Mouse (Mus musculus): ENCODE data around the gene Ttc28.

Ttc28 gene

DNA sequence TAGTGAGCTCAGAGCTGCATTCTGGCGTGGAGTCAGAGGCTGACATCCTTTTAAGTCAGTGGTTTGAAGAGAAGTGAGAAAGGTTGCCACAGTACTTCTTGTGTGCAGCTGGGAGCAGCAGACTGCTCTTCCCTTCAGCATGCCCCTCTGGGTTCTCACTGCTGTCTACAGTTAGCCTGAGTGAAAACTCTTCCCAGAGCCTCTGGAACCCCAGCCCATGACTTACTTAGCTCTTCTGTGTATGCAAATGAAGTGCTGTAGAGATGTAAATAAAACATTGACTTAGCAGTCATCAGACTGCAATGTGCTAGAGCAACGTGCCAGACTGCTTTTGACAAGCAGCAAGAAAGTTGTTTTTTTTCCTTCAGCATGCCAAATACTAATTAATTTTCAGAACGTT is 70.2 kb downstream of the Ttc28 start:
- no peak for DNase-seq (ENCODE audit: extremely low read depth, low read depth, low spot score)

- DNase-seq (ENCODE audit: extremely low read depth, low read depth, low spot score): no peak
Measured at GRCm38 (mm10) chr5:110958196-110958595, 78.6 kb downstream of the Ttc28 start.

GRCm38 (mm10) chr5:110960067-110960466 is 80.5 kb downstream of the Ttc28 start:
- DNase-seq (ENCODE audit: extremely low read depth, low read depth, low spot score): no peak

GRCm38 (mm10) chr5:110960890-110961289 is 81.3 kb downstream of the Ttc28 start:
- no peak for DNase-seq (ENCODE audit: extremely low read depth, low read depth, low spot score)

- no peak for DNase-seq (ENCODE audit: extremely low read depth, low read depth, low spot score)
Measured at GRCm38 (mm10) chr5:110967483-110968055, 88.0 kb downstream of the Ttc28 start.

DNA sequence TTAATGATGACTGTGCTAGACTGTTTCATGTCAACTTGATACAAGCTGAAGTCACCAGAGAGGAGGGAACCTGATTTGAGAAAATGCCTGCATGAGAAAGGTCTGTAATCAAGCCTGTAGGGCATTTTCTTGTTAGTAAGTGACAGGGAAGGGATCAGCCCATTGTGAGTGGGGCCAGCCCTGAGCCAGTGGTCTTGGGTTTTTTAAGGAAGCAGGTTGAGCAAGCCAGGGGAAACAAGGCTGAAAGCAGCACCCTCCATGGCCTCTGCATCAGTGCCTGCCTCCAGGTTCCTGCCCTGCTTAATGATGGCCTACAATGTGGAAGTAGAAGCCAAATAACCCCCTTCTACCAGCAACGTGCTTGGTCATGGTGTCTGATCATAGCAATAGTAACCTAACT is 89.0 kb downstream of the Ttc28 start:
- DNase-seq (ENCODE audit: extremely low read depth, low read depth, low spot score): no peak

DNA sequence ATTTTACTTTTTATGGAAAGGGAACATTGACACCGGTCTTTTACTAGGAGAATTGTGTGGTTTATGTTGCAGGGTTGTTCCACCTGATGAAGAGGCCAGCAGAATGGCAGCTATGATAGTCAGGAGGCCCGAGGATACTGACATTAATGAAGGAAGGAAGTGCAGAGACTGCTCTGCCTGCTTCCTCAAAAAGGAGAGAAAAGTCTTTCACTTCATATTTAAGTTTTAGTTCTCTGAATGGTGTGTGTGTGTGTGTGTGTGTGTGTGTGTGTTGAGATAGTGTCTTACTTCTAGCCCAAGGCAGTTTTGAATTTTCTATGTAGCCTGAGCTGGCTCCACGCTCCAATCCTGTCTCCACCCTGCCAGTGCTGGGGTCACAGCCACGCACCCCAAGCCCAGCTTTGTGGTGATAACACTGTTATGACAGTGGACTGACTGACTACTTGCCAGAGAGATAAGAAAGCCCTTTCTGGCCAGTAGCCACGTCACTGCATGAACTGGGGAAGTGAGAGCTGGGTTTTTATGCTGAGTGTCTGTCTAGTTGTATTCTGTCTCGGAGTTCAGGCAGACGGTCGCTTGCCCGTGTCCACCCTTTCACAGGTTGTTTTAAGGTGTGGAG is 90.7 kb downstream of the Ttc28 start:
- DNase-seq (ENCODE audit: extremely low read depth, low read depth, low spot score): no peak

DNA sequence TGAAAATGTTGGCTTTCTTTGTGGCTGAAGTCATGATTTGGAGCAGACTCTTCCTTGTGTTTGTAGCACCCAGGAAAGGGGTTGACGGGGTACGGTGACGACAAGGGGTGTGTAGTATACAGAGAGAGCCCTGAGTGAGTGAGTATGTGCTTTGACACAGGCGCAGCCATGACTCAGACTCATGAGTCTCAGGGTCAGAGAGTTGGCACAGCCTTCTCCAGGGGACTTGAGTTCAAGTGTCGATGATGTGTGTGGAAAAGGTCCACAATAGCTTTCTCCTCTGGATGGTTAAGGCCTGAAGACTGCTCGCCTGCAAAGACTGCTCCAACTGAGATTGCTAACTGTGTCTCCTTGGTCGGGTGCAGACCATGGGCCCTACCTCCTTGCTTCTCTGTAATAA is 97.1 kb downstream of the Ttc28 start:
- no peak for DNase-seq (ENCODE audit: extremely low read depth, low read depth, low spot score)

DNA sequence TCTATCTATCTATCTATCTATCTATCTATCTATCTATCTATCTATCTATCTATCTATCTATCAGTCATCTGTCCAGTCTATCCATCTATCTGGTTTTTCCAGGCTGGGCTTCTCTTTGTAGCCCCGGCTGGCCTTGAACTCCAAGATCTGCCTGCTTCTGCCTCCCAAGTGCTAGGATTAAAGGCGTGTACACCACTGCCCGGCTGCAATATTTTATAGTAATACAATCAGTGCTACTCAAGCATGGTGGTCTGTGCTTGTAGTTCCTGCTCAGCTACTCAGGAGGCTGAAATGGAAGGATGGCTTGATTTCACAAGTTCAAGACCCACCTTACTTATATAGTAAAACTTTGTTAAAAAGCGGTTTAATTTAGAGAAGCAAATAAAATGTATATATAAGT is 98.2 kb downstream of the Ttc28 start:
- DNase-seq (ENCODE audit: extremely low read depth, low read depth, low spot score): no peak

GRCm38 (mm10) chr5:110978461-110978860 is 98.9 kb downstream of the Ttc28 start:
- peak; percentile 11 for DNase-seq (ENCODE audit: extremely low read depth, low read depth, low spot score)

DNA sequence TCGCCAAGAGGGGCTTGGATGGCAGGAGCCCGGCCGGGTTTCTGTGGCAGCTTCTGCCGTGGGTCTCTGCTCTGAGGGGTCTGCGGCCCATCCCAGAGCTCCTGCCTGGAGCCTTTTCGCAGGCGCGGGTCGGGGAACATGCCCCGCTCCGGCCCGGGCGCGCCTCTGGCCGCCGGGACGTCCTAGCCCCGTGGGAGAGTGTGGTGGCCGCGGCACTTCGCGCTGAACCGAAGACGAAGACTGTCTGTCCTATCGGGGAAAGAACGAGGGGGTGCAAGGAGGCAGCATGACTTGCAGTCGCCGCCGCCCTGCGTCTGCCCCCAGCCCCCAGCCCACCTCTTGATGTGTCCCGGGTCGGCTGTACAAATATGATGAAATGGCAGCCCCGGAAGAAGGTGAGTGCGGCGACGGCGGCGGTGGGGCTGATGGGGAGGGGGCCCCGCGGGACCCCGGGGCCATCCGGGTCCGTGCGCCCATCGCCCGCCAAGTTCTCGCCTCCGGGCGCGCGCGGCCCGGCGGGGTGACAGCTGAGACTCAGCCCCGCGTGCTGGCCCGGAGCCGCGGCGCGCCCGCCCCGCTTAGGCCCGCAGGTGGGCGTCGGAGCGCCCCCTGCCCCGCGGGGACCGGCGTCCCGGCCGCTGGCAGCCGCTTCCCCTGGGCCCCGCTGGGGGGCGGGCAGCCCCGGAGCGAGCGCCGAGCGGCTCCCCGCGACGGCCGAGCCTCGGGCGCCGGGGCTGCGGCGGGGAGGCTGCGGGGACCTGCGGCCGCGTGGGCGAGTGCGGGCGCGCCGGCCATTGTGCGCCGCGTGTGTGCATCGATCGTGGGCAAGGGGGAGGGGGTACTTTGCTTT is 99.6 kb downstream of the Ttc28 start:
- no peak for DNase-seq (ENCODE audit: extremely low read depth, low read depth, low spot score)

DNA sequence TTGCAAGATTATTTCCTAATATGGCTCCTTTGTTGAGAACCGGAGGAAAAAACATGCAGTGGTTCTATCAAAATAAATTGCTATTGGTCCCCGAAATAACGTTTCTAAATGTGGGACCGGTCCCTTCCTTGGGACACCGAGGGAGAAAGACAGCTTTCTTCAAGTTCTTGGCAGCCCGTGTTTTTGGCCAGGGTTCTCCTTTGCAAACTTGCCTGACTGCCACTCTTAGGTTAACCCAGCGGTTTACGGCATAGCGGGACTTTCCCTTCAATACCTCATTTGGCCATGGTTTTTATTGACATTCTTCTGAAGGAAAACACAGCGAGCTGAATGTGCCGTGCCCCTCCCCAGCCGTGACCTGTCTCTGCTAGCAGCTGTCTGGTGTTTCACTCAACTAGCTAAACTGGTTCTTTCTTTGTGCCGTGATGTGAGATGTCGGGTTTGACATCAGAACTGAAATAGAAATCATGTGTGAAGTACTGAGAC is 100.3 kb downstream of the Ttc28 start:
- peak; percentile 77 for DNase-seq (ENCODE audit: extremely low read depth, low read depth, low spot score)

DNA sequence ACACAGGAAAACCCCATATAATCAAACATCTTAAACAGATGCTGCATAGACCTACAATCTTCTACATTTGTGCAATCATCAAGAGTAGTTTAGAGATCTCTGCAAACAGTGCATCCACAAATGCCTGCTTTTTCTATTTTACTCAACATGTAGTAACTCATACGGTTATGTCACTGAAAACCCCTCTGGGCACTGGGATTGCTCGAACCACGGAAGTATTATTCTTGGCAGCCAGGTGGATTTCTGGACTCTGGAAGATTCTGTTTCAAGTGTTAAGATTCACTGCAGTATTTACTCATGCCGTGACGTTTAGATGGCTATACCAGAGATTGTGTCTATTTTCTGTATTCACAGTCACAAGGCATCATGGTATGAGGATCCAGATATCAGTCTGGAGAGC is 101.0 kb downstream of the Ttc28 start:
- peak; percentile 37 for DNase-seq (ENCODE audit: extremely low read depth, low read depth, low spot score)

- DNase-seq (ENCODE audit: extremely low read depth, low read depth, low spot score): no peak
Measured at GRCm38 (mm10) chr5:110982436-110982835, 102.8 kb downstream of the Ttc28 start.

GRCm38 (mm10) chr5:110984136-110984681 is 104.6 kb downstream of the Ttc28 start:
- DNase-seq (ENCODE audit: extremely low read depth, low read depth, low spot score): no peak

DNA sequence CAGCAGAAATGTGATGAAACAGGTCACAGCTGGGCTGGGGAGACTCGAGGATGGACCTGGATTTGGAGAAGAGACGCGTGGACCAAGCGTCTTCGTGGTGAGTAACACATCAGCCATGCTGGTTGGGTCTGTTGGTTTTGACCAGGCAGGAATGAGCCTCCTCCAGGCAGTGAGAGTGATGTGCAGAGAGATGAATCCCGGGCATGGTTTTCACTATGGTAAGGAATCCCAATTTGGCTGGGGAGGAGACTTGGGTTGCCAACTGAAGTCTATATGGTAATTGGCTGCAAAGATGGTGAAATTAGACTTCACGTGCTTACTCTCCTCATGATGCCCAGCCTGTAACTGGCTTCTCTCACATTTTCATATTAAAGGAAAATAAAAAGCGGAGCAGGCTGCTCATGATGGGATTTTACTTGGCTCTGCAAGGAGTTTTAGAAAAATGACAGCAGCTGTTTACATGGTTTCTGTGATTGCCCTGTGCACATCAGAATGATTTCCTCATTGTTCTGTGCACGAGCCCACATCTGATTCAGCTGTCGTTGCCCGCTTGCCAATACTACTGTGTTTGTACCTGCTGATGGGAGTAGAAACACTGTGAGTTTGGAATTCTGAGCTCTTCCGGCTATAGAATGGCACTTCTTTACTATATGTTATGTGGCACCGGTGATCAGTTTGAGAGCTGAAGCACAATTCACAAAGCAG is 117.4 kb downstream of the Ttc28 start:
- DNase-seq (ENCODE audit: extremely low read depth, low read depth, low spot score): no peak

DNA sequence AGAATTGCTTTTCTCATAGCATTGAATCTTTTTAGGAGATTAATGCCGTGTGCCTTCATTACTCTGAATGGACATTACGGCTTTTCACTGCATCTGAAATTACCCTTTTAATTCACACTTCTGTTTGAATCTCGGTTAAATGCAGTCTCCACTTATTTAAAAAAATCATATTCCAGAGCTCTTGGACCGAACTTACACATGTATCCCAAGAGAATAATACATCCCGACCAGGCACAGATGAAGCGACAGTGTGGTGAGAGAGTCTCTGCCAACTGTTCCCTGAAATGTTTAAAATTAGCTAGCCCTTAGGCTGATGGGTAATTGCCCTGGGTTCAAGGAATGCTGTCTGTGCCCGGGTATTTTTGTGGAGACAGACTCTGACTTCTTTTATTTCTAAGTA is 118.1 kb downstream of the Ttc28 start:
- no peak for DNase-seq (ENCODE audit: extremely low read depth, low read depth, low spot score)

GRCm38 (mm10) chr5:110998298-110998697 is 118.7 kb downstream of the Ttc28 start:
- DNase-seq (ENCODE audit: extremely low read depth, low read depth, low spot score): no peak

DNA sequence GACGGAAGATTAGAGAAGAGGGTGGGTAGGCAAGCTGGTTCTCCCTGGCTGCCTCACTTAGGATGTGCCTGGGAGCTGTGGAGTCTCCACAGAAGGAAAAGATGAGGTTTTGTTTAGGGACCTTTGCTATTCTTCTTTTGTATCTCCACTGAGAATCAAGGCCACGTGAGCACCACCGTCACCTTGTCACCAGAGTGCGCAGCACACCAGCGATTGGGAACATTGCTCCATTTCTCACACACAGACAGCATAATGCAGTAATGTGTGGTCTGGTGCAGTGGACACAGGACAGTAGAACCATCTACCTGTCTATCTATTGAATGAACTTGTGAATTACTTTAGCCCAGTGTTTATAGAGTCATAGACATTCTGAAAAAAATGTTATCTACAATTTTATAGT is 121.3 kb downstream of the Ttc28 start:
- no peak for DNase-seq (ENCODE audit: extremely low read depth, low read depth, low spot score)

DNA sequence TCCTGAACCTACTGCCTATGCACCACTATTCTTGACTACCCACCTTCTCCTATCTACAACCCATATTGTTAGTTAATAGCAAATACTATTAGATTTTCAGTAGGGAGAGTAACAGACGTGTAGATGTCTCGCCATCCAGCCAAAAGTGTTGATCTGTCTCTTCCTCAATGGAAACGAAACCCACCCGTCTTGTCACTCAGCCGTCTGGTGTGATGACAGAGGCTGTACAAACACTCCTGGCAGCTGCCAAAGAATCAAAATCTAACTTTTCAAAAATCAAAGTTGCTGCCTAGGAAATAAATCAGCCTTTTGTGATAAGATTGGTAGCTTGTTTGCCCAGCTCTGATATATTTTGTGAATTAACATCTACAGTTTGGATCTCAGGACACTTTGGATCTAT is 123.6 kb downstream of the Ttc28 start:
- DNase-seq (ENCODE audit: extremely low read depth, low read depth, low spot score): no peak

- DNase-seq (ENCODE audit: extremely low read depth, low read depth, low spot score): no peak
Measured at GRCm38 (mm10) chr5:111003750-111004149, 124.1 kb downstream of the Ttc28 start.

Data from fat pad, adult 2 months (tissue).